Mouse (Mus musculus): ENCODE measurements around the gene Lsm4.

DNA sequence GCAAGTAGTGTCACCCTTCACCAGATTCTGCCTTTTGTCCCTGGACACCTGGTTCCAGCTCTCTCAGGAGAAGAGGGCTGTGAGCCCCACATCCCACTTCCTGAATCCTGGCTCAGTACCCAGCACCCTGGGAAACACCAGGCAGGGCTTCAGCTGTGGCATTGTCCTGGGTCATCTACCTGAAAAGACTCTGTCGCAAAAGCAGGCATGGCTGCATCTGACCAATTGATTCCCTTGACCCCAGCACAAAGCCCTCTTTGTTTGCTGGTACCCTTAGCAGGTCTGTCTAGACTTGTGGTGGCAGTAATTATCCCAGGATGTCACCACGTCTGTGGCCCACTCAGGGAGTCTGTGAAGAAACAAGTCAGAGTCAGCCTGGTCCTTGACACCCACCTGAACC lies 17.6 kb upstream of the Lsm4 start:
- TF ChIP-seq CTCF (IDR thresholded peaks at IDR 0.05; ENCODE audit: low read depth), result no peak
- TF ChIP-seq EP300 (optimal IDR thresholded peaks at IDR 0.05), result no peak
